In genomic region chr10:127287271-127287935, GRCm38 (mm10) we compare ENCODE assay signal across 8 mouse cellular contexts. TPM values are rescaled to one million over a fixed set of nuclear protein-coding genes. Genes with fewer than 3 reads are reported as not detected.
DNase-seq lines count a peak whose midpoint lies in the region; ATAC-seq lines count a peak whose summit lies in the region.

No protein-coding gene starts in this region.

- no peaks in the 10 kb centered on the region for H3K27me3 ChIP-seq in megakaryocyte, embryonic 14.5 days (replicated peaks)
- no peaks in the 10 kb centered on the region for H3K27me3 ChIP-seq in limb, embryonic 12.5 days
- H3K27me3 ChIP-seq in stomach, embryonic 16.5 days (ENCODE audit: control insufficient read depth, insufficient read depth, low read length): no peaks in the 10 kb centered on the region

- H3K4me2 ChIP-seq in limb, embryonic 12.5 days: peak overlapping the region; percentile 92
- peak overlapping the region; percentile 73 for H3K4me2 ChIP-seq in stomach, embryonic 16.5 days (ENCODE audit: low read depth, low read length)

- H3K4me1 ChIP-seq in megakaryocyte, embryonic 14.5 days: peaks cover 61% of the 10 kb centered on the region
- H3K4me1 ChIP-seq in limb, embryonic 12.5 days (replicated peaks): peaks cover 54% of the 10 kb centered on the region
- peaks cover 49% of the 10 kb centered on the region for H3K4me1 ChIP-seq in stomach, embryonic 16.5 days (ENCODE audit: control insufficient read depth, insufficient read depth, low read length)

- peak overlapping the region; percentile 98 for H3K27ac ChIP-seq in limb, embryonic 12.5 days
- peak overlapping the region; percentile 100 for H3K27ac ChIP-seq in stomach, embryonic 16.5 days (ENCODE audit: low read length)

- H3K36me3 ChIP-seq in megakaryocyte, embryonic 14.5 days (replicated peaks; ENCODE audit: low read length): peaks cover 67% of the 10 kb centered on the region
- peaks cover 56% of the 10 kb centered on the region for H3K36me3 ChIP-seq in limb, embryonic 12.5 days
- peaks cover 19% of the 10 kb centered on the region for H3K36me3 ChIP-seq in stomach, embryonic 16.5 days (ENCODE audit: control insufficient read depth, insufficient read depth, low read length)

- 71% methylated on average over 15 of the region's 15 CpGs for WGBS in limb, embryonic 12.5 days
- WGBS in stomach, embryonic 16.5 days: 54% methylated on average over 15 of the region's 15 CpGs

- peak; percentile 21 for DNase-seq in CD4-positive, CD25-positive, alpha-beta regulatory T cell, adult 2 months (ENCODE audit: low read depth, low spot score)
- DNase-seq in yolk sac, embryonic 10.5 days (ENCODE audit: low spot score): no peak
- DNase-seq in right cerebral cortex, postnatal 14 days: no peak

- peak overlapping the region; percentile 97 for H3K4me3 ChIP-seq in megakaryocyte, embryonic 14.5 days (replicated peaks)
- peak overlapping the region; percentile 71 for H3K4me3 ChIP-seq in limb, embryonic 12.5 days (replicated peaks)
- H3K4me3 ChIP-seq in stomach, embryonic 16.5 days (replicated peaks; ENCODE audit: low read length): peak overlapping the region; percentile 63

- no peak for ATAC-seq in CD4-positive, CD25-positive, alpha-beta regulatory T cell, adult 4 months
- no peak for ATAC-seq in megakaryocyte, adult 5-6 weeks (ENCODE audit: poor library complexity, severe bottlenecking)
- no peak for ATAC-seq in limb, embryonic 12.5 days (ENCODE audit: insufficient number of reproducible peaks, insufficient read depth, low FRiP score, low TSS enrichment, low read depth)
- no peak for ATAC-seq in stomach, embryonic 16.5 days (ENCODE audit: insufficient read depth, low FRiP score)

- H3K9me3 ChIP-seq in megakaryocyte, embryonic 14.5 days: no peaks in the 10 kb centered on the region
- H3K9me3 ChIP-seq in limb, embryonic 12.5 days: no peaks in the 10 kb centered on the region
- H3K9me3 ChIP-seq in stomach, embryonic 16.5 days (replicated peaks; ENCODE audit: control insufficient read depth, low read length): no peaks in the 10 kb centered on the region

- peak overlapping the region; percentile 80 for H3K9ac ChIP-seq in limb, embryonic 12.5 days (replicated peaks)
- H3K9ac ChIP-seq in stomach, embryonic 16.5 days (ENCODE audit: low read length): peak overlapping the region; percentile 89

RNA-seq across cellular contexts. Expression of gene Mbd6, which starts 1.4 kb away (rescaled TPM):
- polyA plus RNA-seq in CD4-positive, CD25-positive, alpha-beta regulatory T cell, adult 4 months (2017; shearing (Covaris generic)): 10 to 100 TPM in 1 of 2 experiments, 1 to 10 TPM in 1; 4.0 to 14.7 TPM
- 245 and 640 TPM in 2 replicates for polyA plus RNA-seq in megakaryocyte, embryonic 14.5 days (2012; ENCODE audit: insufficient read depth, low replicate concordance)
- total RNA-seq in megakaryocyte, adult 5-6 weeks (2015): 40.4 and 48.4 TPM in 2 replicates
- total RNA-seq in megakaryocyte, adult 5-6 weeks (2017): 5.6 and 8.9 TPM in 2 replicates
- 17.2 and 19.8 TPM in 2 replicates for polyA plus RNA-seq in limb, embryonic 12.5 days (2016; fragmentation: Nextera tagmentation; extraction: Ambion mirVana)
- 8.6 and 11.6 TPM in 2 replicates for polyA plus RNA-seq in stomach, embryonic 16.5 days (2015; fragmentation: Nextera tagmentation; extraction: Ambion mirVana)

RNA-seq across cellular contexts. Expression of gene Dctn2, which starts 21.2 kb away (rescaled TPM):
- 10 to 100 TPM; 43.8 to 48.0 TPM for polyA plus RNA-seq in CD4-positive, CD25-positive, alpha-beta regulatory T cell, adult 4 months (2017; shearing (Covaris generic))
- 176 and 219 TPM in 2 replicates for polyA plus RNA-seq in megakaryocyte, embryonic 14.5 days (2012; ENCODE audit: insufficient read depth, low replicate concordance)
- total RNA-seq in megakaryocyte, adult 5-6 weeks (2015): 78.9 and 82.6 TPM in 2 replicates
- 90.1 and 96.4 TPM in 2 replicates for total RNA-seq in megakaryocyte, adult 5-6 weeks (2017)
- 174 and 183 TPM in 2 replicates for polyA plus RNA-seq in limb, embryonic 12.5 days (2016; fragmentation: Nextera tagmentation; extraction: Ambion mirVana)
- 171 and 173 TPM in 2 replicates for polyA plus RNA-seq in stomach, embryonic 16.5 days (2015; fragmentation: Nextera tagmentation; extraction: Ambion mirVana)

RNA-seq across cellular contexts. Expression of gene Mars, which starts 24.2 kb away (rescaled TPM):
- 10 to 100 TPM; 20.4 to 33.2 TPM for polyA plus RNA-seq in CD4-positive, CD25-positive, alpha-beta regulatory T cell, adult 4 months (2017; shearing (Covaris generic))
- 26.0 and 101 TPM in 2 replicates for polyA plus RNA-seq in megakaryocyte, embryonic 14.5 days (2012; ENCODE audit: insufficient read depth, low replicate concordance)
- 38.4 and 47.8 TPM in 2 replicates for total RNA-seq in megakaryocyte, adult 5-6 weeks (2015)
- 80.3 and 95.2 TPM in 2 replicates for total RNA-seq in megakaryocyte, adult 5-6 weeks (2017)
- 144 and 145 TPM in 2 replicates for polyA plus RNA-seq in limb, embryonic 12.5 days (2016; fragmentation: Nextera tagmentation; extraction: Ambion mirVana)
- 98.9 and 104 TPM in 2 replicates for polyA plus RNA-seq in stomach, embryonic 16.5 days (2015; fragmentation: Nextera tagmentation; extraction: Ambion mirVana)

RNA-seq across cellular contexts. Expression of gene Kif5a, which starts 24.3 kb away (rescaled TPM):
- polyA plus RNA-seq in CD4-positive, CD25-positive, alpha-beta regulatory T cell, adult 4 months (2017; shearing (Covaris generic)): not detected
- polyA plus RNA-seq in megakaryocyte, embryonic 14.5 days (2012; ENCODE audit: insufficient read depth, low replicate concordance): 6.6 and 11.4 TPM in 2 replicates
- total RNA-seq in megakaryocyte, adult 5-6 weeks (2015): 0.85 and 0.93 TPM in 2 replicates
- 0.70 and 0.94 TPM in 2 replicates for total RNA-seq in megakaryocyte, adult 5-6 weeks (2017)
- 5.3 and 5.6 TPM in 2 replicates for polyA plus RNA-seq in limb, embryonic 12.5 days (2016; fragmentation: Nextera tagmentation; extraction: Ambion mirVana)
- 6.5 and 6.7 TPM in 2 replicates for polyA plus RNA-seq in stomach, embryonic 16.5 days (2015; fragmentation: Nextera tagmentation; extraction: Ambion mirVana)

RNA-seq across cellular contexts. Expression of gene Arhgap9, which starts 34.4 kb away (rescaled TPM):
- 100 to 1,000 TPM in 1 of 2 experiments, 10 to 100 TPM in 1; 92.4 to 118 TPM for polyA plus RNA-seq in CD4-positive, CD25-positive, alpha-beta regulatory T cell, adult 4 months (2017; shearing (Covaris generic))
- polyA plus RNA-seq in megakaryocyte, embryonic 14.5 days (2012; ENCODE audit: insufficient read depth, low replicate concordance): 6.1 and 10.4 TPM in 2 replicates
- 135 and 138 TPM in 2 replicates for total RNA-seq in megakaryocyte, adult 5-6 weeks (2015)
- total RNA-seq in megakaryocyte, adult 5-6 weeks (2017): 96.8 and 108 TPM in 2 replicates
- 5.7 and 6.5 TPM in 2 replicates for polyA plus RNA-seq in limb, embryonic 12.5 days (2016; fragmentation: Nextera tagmentation; extraction: Ambion mirVana)
- 4.2 and 6.6 TPM in 2 replicates for polyA plus RNA-seq in stomach, embryonic 16.5 days (2015; fragmentation: Nextera tagmentation; extraction: Ambion mirVana)

Comparison
In these comparisons a context has a peak if more than half of its experiments do, and no peak if none do; other contexts are left out.
1. RNA of gene Mbd6, which starts 1.4 kb away (polyA plus RNA-seq): 245 to 640 TPM in megakaryocyte, embryonic 14.5 days; 17.2 to 19.8 TPM in limb, embryonic 12.5 days, 4.0 to 14.7 TPM in CD4-positive, CD25-positive, alpha-beta regulatory T cell, adult 4 months and 8.6 to 11.6 TPM in stomach, embryonic 16.5 days; every median in the first group is over 10 times any median in the second.
2. Peak in every context shown above with its lines, with median percentiles within 50 percentile points of each other: H3K4me3 ChIP-seq.